Mouse (Mus musculus): ENCODE measurements around the gene Aggf1. TPM values are rescaled to one million over a fixed set of nuclear protein-coding genes. Genes with fewer than 3 reads are reported as not detected.

Gene Aggf1
- polyA plus RNA-seq, 1 experiment: 12.3 TPM

GRCm38 (mm10) chr13:95323950-95324625, 51.1 kb downstream of the Aggf1 start:
- peak overlapping the region; percentile 97 for H3K4me2 ChIP-seq (ENCODE audit: low read depth)
- H3ac ChIP-seq (ENCODE audit: control insufficient read depth, insufficient read length): peak overlapping the region; percentile 96
- no peak for TF ChIP-seq E2F4 (IDR thresholded peaks at IDR 0.05; ENCODE audit: insufficient read depth)
- TF ChIP-seq USF1 (IDR thresholded peaks at IDR 0.05; ENCODE audit: low read depth): peak; percentile 43
- no peaks in the 10 kb centered on the region for H3K27me3 ChIP-seq (ENCODE audit: control insufficient read depth, insufficient read depth, insufficient read length)
- H3K36me3 ChIP-seq (ENCODE audit: control insufficient read depth, insufficient read depth): no peaks in the 10 kb centered on the region
- peaks cover 39% of the 10 kb centered on the region for H3K79me2 ChIP-seq (ENCODE audit: control insufficient read depth, insufficient read depth)
- H3K4me3 ChIP-seq: peak overlapping the region; percentile 89

GRCm38 (mm10) chr13:95323400-95323799, 51.8 kb downstream of the Aggf1 start, which contains the start of gene Zbed3:
Gene Zbed3 (plus strand): TSS chr13:95323612.
- peak within 1 kb of the TSS; percentile 97 for H3K4me2 ChIP-seq (ENCODE audit: low read depth)
- no peaks in the 10 kb centered on the region for H3K36me3 ChIP-seq (ENCODE audit: control insufficient read depth, insufficient read depth)
- peak within 1 kb of the TSS; percentile 89 for H3K4me3 ChIP-seq
- peaks cover 32% of the 10 kb centered on the region for H3K79me2 ChIP-seq (ENCODE audit: control insufficient read depth, insufficient read depth)
- TF ChIP-seq CEBPB (IDR thresholded peaks at IDR 0.05; ENCODE audit: insufficient read depth, poor library complexity, severe bottlenecking) (no peak), SRF (IDR thresholded peaks at IDR 0.05; ENCODE audit: control insufficient read depth, insufficient read length, low read depth) (no peak), MAX (IDR thresholded peaks at IDR 0.05; ENCODE audit: low read depth) (no peak), REST (IDR thresholded peaks at IDR 0.05; ENCODE audit: insufficient read depth, insufficient read length) (no peak), E2F4 (IDR thresholded peaks at IDR 0.05; ENCODE audit: insufficient read depth) (no peak), TCF12 (IDR thresholded peaks at IDR 0.05; ENCODE audit: insufficient read depth, poor library complexity, severe bottlenecking) (no peak), MYOD1 (IDR thresholded peaks at IDR 0.05; ENCODE audit: control insufficient read depth in 1 of 3, insufficient read length in 2 of 3, low read depth in 2 of 3) (no peak), MYOG (IDR thresholded peaks at IDR 0.05; ENCODE audit: control insufficient read depth in 1 of 3, insufficient read depth in 1 of 3, insufficient read length in 2 of 3, low read depth in 2 of 3) (no peak), TCF3 (IDR thresholded peaks at IDR 0.05; ENCODE audit: insufficient read length, low read depth) (no peak), POLR2A (IDR thresholded peaks at IDR 0.05; ENCODE audit: insufficient read length, low read depth) (no peak), USF1 (IDR thresholded peaks at IDR 0.05; ENCODE audit: low read depth) (no peak), POLR2AphosphoS2 (IDR thresholded peaks at IDR 0.05; ENCODE audit: insufficient read length, low read depth) (no peak)
- H3K27me3 ChIP-seq (ENCODE audit: control insufficient read depth, insufficient read depth, insufficient read length): no peaks in the 10 kb centered on the region
- peak within 1 kb of the TSS; percentile 96 for H3ac ChIP-seq (ENCODE audit: control insufficient read depth, insufficient read length)

GRCm38 (mm10) chr13:95320451-95320850, 54.7 kb downstream of the Aggf1 start:
- TF ChIP-seq E2F4 (IDR thresholded peaks at IDR 0.05; ENCODE audit: insufficient read depth) (no peak), SRF (IDR thresholded peaks at IDR 0.05; ENCODE audit: control insufficient read depth, insufficient read length, low read depth) (no peak), USF1 (IDR thresholded peaks at IDR 0.05; ENCODE audit: low read depth) (no peak), MAX (IDR thresholded peaks at IDR 0.05; ENCODE audit: low read depth) (no peak), POLR2A (IDR thresholded peaks at IDR 0.05; ENCODE audit: insufficient read length, low read depth) (no peak), MYOD1 (IDR thresholded peaks at IDR 0.05; ENCODE audit: control insufficient read depth in 1 of 3, insufficient read length in 2 of 3, low read depth in 2 of 3) (no peak), TCF3 (IDR thresholded peaks at IDR 0.05; ENCODE audit: insufficient read length, low read depth) (no peak), POLR2AphosphoS2 (IDR thresholded peaks at IDR 0.05; ENCODE audit: insufficient read length, low read depth) (no peak), CEBPB (IDR thresholded peaks at IDR 0.05; ENCODE audit: insufficient read depth, poor library complexity, severe bottlenecking) (no peak), MYOG (IDR thresholded peaks at IDR 0.05; ENCODE audit: control insufficient read depth in 1 of 3, insufficient read depth in 1 of 3, insufficient read length in 2 of 3, low read depth in 2 of 3) (no peak), REST (IDR thresholded peaks at IDR 0.05; ENCODE audit: insufficient read depth, insufficient read length) (no peak), TCF12 (IDR thresholded peaks at IDR 0.05; ENCODE audit: insufficient read depth, poor library complexity, severe bottlenecking) (no peak)
- no peak overlapping the region for H3K4me3 ChIP-seq
- no peak overlapping the region for H3K4me2 ChIP-seq (ENCODE audit: low read depth)
- H3K27me3 ChIP-seq (ENCODE audit: control insufficient read depth, insufficient read depth, insufficient read length): peaks cover 16% of the 10 kb centered on the region
- H3K36me3 ChIP-seq (ENCODE audit: control insufficient read depth, insufficient read depth): no peaks in the 10 kb centered on the region
- H3K79me2 ChIP-seq (ENCODE audit: control insufficient read depth, insufficient read depth): peaks cover 3% of the 10 kb centered on the region
- no peak overlapping the region for H3ac ChIP-seq (ENCODE audit: control insufficient read depth, insufficient read length)

DNA sequence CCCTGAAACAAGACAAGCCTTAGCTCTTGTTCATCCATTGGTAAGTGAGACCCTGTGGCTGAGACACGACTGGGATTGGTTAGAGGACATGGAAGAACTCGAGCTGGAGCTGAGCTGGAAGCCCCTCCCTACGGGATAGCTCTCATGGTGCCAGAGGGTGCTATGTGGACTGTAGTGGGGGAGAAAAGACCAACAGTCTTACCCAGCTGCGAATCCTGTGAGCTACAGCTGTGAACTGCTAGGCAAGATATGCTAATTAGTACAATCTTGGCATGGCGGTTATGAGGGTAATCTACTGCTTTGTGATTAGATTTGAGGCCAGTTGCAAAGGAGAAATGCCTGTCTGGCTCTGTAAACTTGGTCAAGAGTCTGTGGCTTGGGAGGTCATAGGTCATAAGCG, 56.0 kb downstream of the Aggf1 start:
- TF ChIP-seq USF1 (IDR thresholded peaks at IDR 0.05; ENCODE audit: low read depth) (no peak), TCF3 (IDR thresholded peaks at IDR 0.05; ENCODE audit: insufficient read length, low read depth) (no peak), SRF (IDR thresholded peaks at IDR 0.05; ENCODE audit: control insufficient read depth, insufficient read length, low read depth) (no peak), MYOD1 (IDR thresholded peaks at IDR 0.05; ENCODE audit: control insufficient read depth in 1 of 3, insufficient read length in 2 of 3, low read depth in 2 of 3) (no peak), POLR2A (IDR thresholded peaks at IDR 0.05; ENCODE audit: insufficient read length, low read depth) (no peak), MAX (IDR thresholded peaks at IDR 0.05; ENCODE audit: low read depth) (no peak), E2F4 (IDR thresholded peaks at IDR 0.05; ENCODE audit: insufficient read depth) (no peak), POLR2AphosphoS2 (IDR thresholded peaks at IDR 0.05; ENCODE audit: insufficient read length, low read depth) (no peak), TCF12 (IDR thresholded peaks at IDR 0.05; ENCODE audit: insufficient read depth, poor library complexity, severe bottlenecking) (no peak), REST (IDR thresholded peaks at IDR 0.05; ENCODE audit: insufficient read depth, insufficient read length) (no peak), CEBPB (IDR thresholded peaks at IDR 0.05; ENCODE audit: insufficient read depth, poor library complexity, severe bottlenecking) (no peak), MYOG (IDR thresholded peaks at IDR 0.05; ENCODE audit: control insufficient read depth in 1 of 3, insufficient read depth in 1 of 3, insufficient read length in 2 of 3, low read depth in 2 of 3) (no peak)
- no peaks in the 10 kb centered on the region for H3K36me3 ChIP-seq (ENCODE audit: control insufficient read depth, insufficient read depth)
- no peaks in the 10 kb centered on the region for H3K79me2 ChIP-seq (ENCODE audit: control insufficient read depth, insufficient read depth)
- H3K4me2 ChIP-seq (ENCODE audit: low read depth): no peak overlapping the region
- H3ac ChIP-seq (ENCODE audit: control insufficient read depth, insufficient read length): no peak overlapping the region
- H3K27me3 ChIP-seq (ENCODE audit: control insufficient read depth, insufficient read depth, insufficient read length): peaks cover 16% of the 10 kb centered on the region
- H3K4me3 ChIP-seq: no peak overlapping the region

Measured in myocyte (in vitro differentiated cells).